Mouse (Mus musculus): ENCODE results near the gene Tekt5.

Tekt5 gene

DNA sequence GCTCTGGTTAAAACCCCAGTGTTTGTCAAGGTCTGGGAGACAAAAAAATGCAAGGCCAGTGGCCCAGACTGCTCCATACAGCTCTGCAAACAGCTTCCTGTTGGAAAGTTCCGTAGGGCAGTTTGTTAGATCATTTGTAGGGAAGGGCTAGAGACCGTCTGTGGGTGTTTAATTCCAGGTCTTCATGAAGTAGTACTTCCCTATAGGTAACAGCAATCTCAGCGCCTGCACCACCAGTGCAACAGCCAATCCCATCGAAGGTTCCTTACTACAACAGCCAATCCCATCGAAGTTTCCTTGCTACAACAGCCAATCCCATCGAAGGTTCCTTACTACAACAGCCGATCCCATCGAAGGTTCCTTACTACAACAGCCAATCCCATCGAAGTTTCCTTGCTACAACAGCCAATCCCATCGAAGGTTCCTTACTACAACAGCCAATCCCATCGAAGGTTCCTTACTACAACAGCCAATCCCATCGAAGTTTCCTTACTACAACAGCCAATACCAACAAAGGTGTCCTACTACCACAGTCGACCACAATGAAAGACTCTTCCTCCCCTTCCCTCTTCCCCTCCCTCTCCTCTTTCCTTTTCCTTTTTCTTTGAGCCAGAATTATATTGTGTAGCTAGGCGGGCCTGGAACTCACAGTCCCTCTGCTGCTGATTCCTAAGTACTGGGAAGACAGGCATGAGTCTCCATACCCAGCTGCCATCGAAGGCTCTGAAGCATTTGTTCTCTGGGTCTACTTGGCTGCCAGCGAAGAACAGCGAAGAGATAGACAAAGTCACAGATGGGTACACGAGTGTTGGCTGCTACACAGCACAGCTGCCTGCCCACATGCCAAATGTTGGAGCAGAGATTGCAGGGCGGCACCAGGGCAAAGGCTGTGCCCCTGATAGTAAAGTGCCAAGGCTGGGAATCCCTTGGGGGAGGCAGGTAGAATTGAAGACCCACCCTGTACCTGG, 58.6 kb downstream of the Tekt5 start:
- no peak for DNase-seq (ENCODE audit: low spot score)

DNA sequence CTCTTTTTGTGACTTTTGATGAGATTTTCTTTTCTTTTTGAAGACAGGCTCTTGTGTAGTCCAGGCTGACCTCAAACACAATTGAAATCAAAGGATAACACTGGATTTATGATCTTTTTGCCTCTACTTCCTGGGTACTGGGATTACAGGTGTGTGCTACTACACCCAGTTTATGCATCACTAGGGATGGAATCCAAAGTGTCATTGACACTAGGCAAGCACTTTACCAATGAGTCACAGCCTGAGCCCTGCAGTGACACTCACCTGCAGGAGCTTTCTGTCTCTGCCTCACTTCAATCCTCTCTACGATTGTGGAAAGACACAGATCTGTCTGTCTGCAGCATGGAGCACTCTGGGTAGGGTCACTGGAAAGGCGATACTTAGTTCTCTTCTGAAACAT, 59.3 kb downstream of the Tekt5 start:
- no peak for DNase-seq (ENCODE audit: low spot score)

DNA sequence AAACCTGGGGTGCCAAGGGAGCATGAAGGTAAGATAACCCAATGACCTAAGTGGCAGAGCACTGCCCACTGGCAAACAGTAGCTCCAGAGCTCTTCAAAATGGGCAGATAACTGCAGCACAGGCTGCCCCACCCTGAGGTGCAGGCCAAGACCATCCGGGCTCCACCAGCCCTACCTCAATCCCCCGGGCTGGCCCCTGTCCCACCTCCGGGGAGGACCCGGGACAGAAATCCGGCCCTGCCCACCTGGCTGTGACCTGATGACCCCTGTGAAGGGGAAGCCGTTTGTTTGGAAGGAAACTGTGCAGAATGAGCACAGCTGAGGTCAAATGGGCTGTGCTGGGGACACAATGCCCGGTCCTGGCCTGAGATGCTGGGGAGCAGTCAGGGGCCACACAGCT, 62.6 kb downstream of the Tekt5 start:
- no peak for DNase-seq (ENCODE audit: low spot score)

DNA sequence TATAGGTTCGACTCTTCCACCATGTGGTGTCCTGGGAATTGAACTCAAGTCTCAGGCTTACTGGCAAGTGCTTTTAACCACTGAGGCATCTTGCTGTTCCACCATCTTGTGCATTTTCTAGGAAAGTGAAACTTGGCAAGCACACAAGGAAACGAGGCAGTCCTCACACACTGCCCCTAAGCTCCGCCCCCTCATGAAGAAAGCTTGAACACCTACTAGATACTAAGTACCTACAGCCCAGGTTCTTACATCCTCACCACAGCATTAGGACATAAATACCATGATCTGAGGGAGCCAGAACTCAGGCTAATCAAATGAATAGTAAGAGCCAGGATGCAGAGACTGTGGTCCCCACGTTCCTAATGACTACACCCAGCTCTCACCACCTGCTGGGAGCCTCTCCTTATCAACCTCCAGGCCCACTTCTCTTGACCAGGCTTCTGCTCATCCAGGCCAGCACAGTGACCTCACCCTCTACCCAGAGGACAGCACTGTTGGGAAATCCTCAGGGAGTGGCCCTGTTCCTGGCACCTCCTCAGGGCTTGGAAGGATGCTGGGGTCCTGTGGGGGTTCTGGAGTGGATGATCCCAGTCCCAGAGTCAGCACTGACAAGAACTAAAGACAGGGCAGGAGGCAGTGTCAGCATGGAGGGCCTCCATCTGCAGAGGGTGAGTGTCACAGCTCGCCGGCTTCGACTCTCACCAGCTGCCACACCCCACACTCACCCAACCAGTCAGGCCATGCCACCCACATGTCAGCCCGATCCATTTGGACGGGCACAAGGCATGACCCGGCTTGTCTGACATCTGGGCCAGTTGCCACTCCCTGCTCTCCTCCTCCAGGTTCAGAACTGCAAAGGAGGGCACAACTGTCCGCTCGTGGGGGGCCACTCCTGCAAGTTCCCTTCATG, 64.4 kb downstream of the Tekt5 start:
- no peak for DNase-seq (ENCODE audit: low spot score)

DNA sequence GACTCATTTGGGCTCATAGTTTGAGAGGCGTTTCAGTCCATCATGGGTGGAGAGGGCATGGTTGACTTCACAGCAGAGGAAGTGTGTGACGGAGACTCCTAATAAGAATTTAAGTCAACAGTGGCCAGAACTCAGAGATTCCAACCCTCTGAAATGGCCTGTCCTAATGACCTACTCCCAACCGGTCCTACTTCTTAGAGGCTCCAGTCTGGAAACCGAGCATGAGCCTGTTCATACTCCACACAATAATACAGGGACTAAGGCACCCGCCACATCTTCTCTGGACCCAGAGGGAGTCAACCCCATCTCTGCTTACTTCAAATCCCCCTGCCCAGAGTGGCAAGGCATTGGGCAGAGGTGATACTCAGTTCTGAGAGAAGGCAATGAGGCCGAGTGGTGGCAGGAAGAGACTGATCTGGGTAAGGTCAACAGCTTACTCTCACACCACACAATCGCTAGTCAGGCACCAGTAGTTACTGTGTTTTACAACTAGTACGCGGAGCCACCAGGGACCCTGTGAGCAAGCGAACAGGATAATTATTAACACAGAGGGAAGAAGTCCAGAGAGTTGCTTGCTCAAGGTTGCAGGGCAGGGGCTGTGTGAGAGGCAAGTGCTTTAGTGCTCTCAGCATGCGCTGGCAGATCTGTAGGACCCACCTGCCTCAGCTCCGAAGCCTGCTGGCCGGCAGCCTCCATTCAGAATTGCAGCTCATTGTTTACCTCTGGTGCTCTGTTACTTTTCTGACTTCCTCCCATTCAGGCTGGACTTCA, 67.5 kb downstream of the Tekt5 start:
- DNase-seq (ENCODE audit: low spot score), result peak; percentile 84

DNA sequence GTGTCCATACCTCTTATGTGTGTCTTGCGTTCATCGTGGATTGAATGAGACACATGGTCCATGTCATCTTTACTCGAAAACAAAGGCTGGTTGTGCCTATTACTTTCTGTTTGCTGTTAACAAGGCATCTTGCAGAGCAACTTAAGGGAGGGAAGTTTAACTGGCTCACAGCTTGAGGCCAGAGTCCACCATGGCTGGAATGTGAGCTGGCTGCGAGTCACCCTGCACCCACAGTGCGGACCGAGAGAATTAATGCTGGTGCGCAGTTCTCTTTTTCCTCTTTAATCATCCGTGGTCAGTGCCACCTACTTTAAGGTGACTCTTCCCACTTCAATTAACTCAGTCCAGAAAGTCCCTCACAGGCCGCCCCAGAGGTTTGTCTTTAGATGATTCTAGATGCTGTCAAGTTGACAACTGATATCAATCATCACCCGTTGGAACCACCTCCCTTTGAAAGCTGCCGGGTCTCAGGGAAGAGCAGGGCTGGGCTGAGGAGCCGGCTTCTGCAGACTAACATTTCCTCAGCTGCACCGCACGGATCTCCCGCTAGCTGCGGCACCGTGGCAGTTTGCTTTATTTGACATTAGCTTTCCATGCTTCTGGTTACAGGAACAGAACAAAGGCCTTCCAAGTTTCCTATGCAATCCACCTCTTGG, 75.2 kb downstream of the Tekt5 start:
- DNase-seq (ENCODE audit: low spot score), result peak; percentile 72

DNA sequence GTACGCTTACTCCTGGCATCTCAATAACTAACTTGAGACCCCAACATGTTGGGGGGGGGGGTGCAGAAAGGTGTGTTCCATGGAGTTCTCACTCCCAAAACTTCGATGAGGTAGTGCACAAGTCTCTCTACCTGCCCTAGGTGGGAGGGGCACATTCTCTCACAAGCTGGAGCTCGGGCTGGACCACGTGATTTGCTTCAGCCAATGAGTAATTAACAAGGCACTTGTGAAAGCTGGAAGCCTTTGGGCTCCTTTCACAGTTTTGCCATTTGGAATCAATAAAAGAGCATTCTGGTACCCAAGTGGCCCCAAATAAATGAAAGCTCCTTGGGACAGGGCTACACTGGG, 78.1 kb downstream of the Tekt5 start:
- DNase-seq (ENCODE audit: low spot score), result peak; percentile 36

DNA sequence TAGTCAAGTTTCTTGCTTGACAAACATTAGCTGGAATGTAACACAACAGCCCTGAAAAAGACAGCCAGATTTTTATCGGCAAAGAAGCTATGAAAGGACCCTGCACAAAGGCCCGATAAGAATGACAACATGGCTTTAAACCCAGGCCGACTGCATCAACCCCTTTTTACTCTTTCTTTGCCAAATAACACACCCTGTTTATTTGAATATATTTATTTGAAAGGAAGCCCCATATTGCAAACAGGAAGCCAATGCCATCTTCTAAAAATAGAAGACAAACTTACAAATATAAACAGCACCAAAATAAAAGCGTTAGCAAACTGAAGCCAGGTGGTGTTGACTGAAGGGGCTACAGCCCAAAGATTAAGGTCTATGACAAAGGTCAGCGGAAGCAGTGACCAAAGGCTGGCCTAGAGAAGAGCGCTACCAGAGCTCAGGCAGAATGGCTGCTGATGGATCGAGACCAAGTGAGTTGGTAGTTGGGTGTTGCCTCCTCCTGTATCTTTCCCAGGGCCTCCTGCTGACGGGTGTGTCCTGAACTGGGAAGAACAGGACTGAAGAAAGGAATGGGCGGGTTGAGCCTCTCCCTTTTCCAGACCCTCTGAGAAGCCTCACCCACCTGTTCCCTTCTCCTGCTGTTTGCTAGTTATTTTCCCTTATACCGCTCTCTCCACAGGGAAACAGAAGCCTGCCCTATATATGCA, 78.6 kb downstream of the Tekt5 start:
- DNase-seq (ENCODE audit: low spot score), result peak; percentile 58

DNA sequence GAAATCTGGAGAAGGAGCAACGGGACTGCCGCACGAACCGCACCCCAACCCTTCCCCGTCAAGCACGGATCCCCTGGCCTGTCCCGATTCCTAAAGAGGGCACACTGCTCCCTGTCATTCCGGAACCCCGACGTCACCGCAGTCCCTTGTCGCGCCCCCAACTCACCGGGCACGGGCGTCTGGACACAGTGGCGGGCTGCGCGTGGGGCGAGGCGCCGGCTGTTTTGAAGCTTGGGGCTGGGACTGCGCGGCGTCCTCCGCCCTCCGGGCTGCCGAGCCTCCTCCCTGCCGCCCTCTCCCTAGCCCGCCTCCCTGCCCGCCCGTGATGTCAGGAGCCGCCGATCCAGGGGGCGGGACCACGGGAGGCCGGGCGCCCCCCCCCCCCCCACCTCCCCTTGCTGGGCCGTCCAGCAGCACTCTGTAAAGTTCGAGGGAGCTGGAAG, 81.6 kb downstream of the Tekt5 start, which contains the start of gene Emp2:
Gene Emp2 (minus strand): TSS at position 323 of the 443 bp plus-strand sequence.
- peak; percentile 85 for DNase-seq (ENCODE audit: low spot score)

DNA sequence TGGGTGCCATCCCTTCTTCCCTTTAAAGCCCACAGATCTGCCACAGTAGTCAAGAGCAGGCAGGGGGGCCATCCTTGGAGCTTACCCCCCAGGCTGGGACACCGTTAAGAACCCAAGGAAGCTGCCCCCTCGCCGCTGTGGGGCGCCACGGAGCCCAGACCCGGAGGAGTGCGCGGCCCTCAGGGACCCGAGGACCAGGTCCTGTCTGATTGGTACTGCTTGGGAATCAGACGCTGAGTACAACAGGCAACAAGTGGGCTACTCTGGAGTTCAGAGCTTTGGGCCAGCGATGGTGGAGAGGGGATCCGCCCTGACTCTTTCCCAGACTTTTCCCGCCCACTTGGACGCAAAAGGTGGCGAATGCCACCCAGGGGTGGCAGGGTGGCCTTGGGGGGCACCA, 82.1 kb downstream of the Tekt5 start:
- peak; percentile 23 for DNase-seq (ENCODE audit: low spot score)

DNA sequence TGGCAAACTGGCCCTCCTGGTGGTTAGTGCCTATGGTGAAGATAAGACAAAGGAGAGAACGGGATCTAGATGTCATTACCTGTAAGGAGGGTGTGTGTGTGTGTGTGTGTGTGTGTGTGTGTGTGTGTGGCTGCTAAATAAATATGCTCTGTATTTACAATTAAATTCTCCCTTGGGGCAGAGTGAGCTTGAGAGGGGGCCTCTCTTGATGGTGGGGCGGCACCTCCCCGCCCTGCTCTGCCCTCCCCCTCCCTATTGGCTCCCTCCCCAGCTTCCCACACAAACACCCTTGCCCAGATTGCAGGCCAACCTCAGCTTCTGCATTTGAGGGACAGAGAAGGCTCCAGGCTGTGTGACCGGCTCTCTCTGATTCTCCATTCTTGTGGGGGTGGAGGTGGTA, 83.3 kb downstream of the Tekt5 start:
- no peak for DNase-seq (ENCODE audit: low spot score)

DNA sequence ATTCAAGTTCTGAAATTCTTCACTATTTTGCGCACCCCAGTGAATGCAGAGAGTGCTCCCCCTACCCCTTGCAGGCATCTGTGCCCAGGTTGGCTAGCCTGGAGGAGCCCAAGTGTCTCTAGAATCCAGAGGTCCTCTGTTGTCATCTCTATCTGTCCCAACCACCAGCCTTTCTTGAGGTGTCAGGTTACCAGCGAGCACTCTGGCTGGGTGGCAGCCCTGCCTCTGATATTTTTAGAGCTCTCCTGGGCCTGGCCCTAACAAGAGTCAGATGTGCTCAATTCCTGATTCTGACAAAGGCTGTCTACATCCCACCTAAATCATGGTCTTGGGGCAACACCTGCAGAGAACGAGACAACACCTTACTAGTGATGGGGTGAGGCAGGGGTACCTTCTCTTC, 84.2 kb downstream of the Tekt5 start:
- no peak for DNase-seq (ENCODE audit: low spot score)

DNA sequence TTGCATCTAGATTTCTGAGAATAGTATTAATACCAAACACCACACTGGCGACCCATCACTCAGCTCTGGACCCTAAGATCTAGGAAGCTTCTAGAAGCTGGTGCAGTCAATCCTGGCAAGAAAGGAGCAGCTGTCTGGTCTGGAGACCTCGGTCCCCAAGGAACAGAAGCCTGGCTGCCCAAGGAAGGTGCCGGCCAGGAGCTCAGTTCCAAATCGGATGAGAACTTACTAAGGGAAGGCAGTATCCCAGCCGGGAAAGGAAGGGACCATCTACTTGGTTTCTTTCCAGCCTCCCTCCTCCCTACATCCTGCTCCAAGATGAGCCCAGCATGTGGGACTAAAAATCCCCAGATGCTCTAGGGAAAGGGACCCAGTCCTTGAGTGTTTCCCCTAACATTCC, 84.8 kb downstream of the Tekt5 start:
- DNase-seq (ENCODE audit: low spot score), result no peak

All from yolk sac, embryonic 10.5 days (tissue).